Comparison of ENCODE assay signal across 9 mouse cellular contexts in the genomic region with DNA sequence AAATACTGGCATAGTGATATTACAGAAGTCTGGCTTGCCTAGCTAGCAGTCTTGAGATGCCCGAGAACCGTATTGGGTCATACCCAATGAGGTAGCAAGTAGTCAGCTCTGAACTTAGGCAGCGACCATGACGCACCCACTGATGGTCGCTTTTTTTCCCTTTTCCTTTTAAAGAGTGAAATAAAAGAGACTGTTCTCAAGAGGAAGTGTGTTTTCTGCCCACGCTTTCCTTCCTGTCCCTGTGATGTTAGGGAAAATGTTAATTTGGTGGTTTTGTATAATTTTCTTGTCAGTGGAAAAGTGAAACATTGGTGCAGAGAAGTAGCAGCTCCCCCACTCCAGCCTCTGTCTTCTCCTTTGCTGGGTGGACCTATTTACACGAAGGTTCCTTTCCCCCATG.
DNase-seq lines count a peak whose midpoint lies in the region; ATAC-seq and TF ChIP-seq lines count a peak whose summit lies in the region.
"Had no signal": no experiment of that assay in that cellular context is flagged by ENCODE, and none has a peak within 500 bp of the region (broad histone marks: within the 10 kb centered on the region; RNA-seq: fewer than 3 reads in every experiment).

No protein-coding gene starts in this region.

- H3K4me3 ChIP-seq in left cerebral cortex, adult 2 months, result no peak overlapping the region
- H3K4me3 ChIP-seq in intestine, embryonic 15.5 days (replicated peaks), result no peak overlapping the region
- H3K4me3 ChIP-seq: forebrain, embryonic 13.5 days; myocyte had no signal

- no peaks in the 10 kb centered on the region for H3K36me3 ChIP-seq in intestine, embryonic 15.5 days

- ATAC-seq in activated CD4-positive, CD25-positive, alpha-beta regulatory T cell, adult 4 months, result peak; percentile 74
- ATAC-seq in intestine, embryonic 15.5 days, result no peak
- ATAC-seq: forebrain, embryonic 13.5 days had no signal

- H3K4me2 ChIP-seq in intestine, embryonic 15.5 days (replicated peaks), result no peak overlapping the region
- H3K4me2 ChIP-seq: forebrain, embryonic 13.5 days had no signal

- no peak overlapping the region for H3K9ac ChIP-seq in intestine, embryonic 15.5 days
- H3K9ac ChIP-seq: forebrain, embryonic 13.5 days had no signal

- TF ChIP-seq CTCF in left cerebral cortex, adult 2 months (IDR thresholded peaks at IDR 0.05), result no peak

- no peaks in the 10 kb centered on the region for H3K9me3 ChIP-seq in intestine, embryonic 15.5 days
- H3K9me3 ChIP-seq: forebrain, embryonic 13.5 days had no signal

- intact Hi-C loops in left cerebral cortex, adult 2 months (cut with DNase I), result no loop called here
- intact Hi-C loops in left cerebral cortex, postnatal 4 days (cut with DNase I), result no loop called here
- intact Hi-C loops in left cerebral cortex, postnatal 25 days (cut with DNase I), result no loop called here

- peak in 1 of 2 experiments; percentile 14 for DNase-seq in left cerebral cortex, adult 2 months (ENCODE audit: extremely low spot score in 1 of 2, low spot score in 2 of 2)
- DNase-seq in left cerebral cortex, postnatal 4 days, result no peak
- peak; percentile 17 to 76 for DNase-seq in left cerebral cortex, postnatal 25 days (ENCODE audit: low spot score in 2 of 2)
- DNase-seq in thymus, postnatal 0 days (ENCODE audit: low spot score), result peak; percentile 60
- no peak for DNase-seq in gastrocnemius, adult 18-20 months (ENCODE audit: low spot score)

- H3K27me3 ChIP-seq in intestine, embryonic 15.5 days (replicated peaks), result no peaks in the 10 kb centered on the region

- peak overlapping the region; percentile 26; the same call in 1 of the 2 replicates for H3K27ac ChIP-seq in left cerebral cortex, adult 2 months
- no peak overlapping the region for H3K27ac ChIP-seq in intestine, embryonic 15.5 days
- H3K27ac ChIP-seq: forebrain, embryonic 13.5 days had no signal

- WGBS in intestine, embryonic 15.5 days, result 70% methylated on average over 7 of the region's 7 CpGs

- H3K4me1 ChIP-seq in intestine, embryonic 15.5 days (replicated peaks), result 0 out of 2 replicates have a peak, but pooled peaks cover 9% of the 10 kb centered on the region

Comparison
In these comparisons a context has a peak if more than half of its experiments do, and no peak if none do; other contexts are left out.
1. DNase-seq: peak in left cerebral cortex, postnatal 25 days (2 of 2) and thymus, postnatal 0 days (single experiment); none in left cerebral cortex, postnatal 4 days (single experiment) and gastrocnemius, adult 18-20 months (single experiment).